Mouse (Mus musculus) MEL (cell line): Measurements from ENCODE around the gene Rbm48. TPM values are rescaled to one million over a fixed set of nuclear protein-coding genes. Genes with fewer than 3 reads are reported as not detected.
A peak's percentile ranks its signal among the peaks of the same experiment; 100 is the strongest.
"Not testable (repeated sequence)": the region's sequence is repeated elsewhere in the genome, so short reads cannot be mapped to it uniquely, and the experiment has no call there.

Experiments
- DNase-seq: peaks from one replicate; pipeline ENCODE4 v3.0.0; 2011; ENCODE audit warnings: low read depth, low spot score
- H3K27ac ChIP-seq: 2 replicates; pipeline ENCODE4 v1.5.1; 2012; ENCODE audit warnings: low read depth, mild to moderate bottlenecking, control low read depth, low read length, moderate library complexity; ENCODE audit not compliant: control insufficient read depth
- H3K27me3 ChIP-seq, 2 experiments: fragments of 150-350 bp in 1 of 2; sonication (generic) in 1 of 2; 2 replicates each; pipeline ENCODE4 v1.6.1; 2012; ENCODE audit warnings: low read length in 2 of 2, mild to moderate bottlenecking in 2 of 2, improper control_type of control experiment in 1 of 2, moderate library complexity in 1 of 2; ENCODE audit not compliant: insufficient read depth in 2 of 2, control insufficient read depth in 1 of 2
- H3K36me3 ChIP-seq, 2 experiments: 2 replicates each; pipeline ENCODE4 v1.6.1; 2012 to 2014; ENCODE audit warnings: low read length in 2 of 2, improper control_type of control experiment in 1 of 2, inconsistent platforms in 1 of 2, mild to moderate bottlenecking in 1 of 2; ENCODE audit not compliant: insufficient read depth in 2 of 2, control insufficient read depth in 1 of 2
- H3K4me1 ChIP-seq, 2 experiments: fragments of 150-350 bp in 1 of 2; sonication (generic) in 1 of 2; 2 replicates each; pipeline ENCODE4 v1.6.1; 2012; ENCODE audit warnings: low read length in 2 of 2, improper control_type of control experiment in 1 of 2, mild to moderate bottlenecking in 1 of 2; ENCODE audit not compliant: insufficient read depth in 2 of 2, control insufficient read depth in 1 of 2
- H3K4me3 ChIP-seq, 2 experiments: fragments of 150-350 bp in 1 of 2; sonication (generic) in 1 of 2; 2 replicates each; pipeline ENCODE4 v1.5.1; 2012; ENCODE audit warnings: low read depth in 2 of 2, low read length in 2 of 2, mild to moderate bottlenecking in 2 of 2, moderate library complexity in 2 of 2, control low read depth in 1 of 2, improper control_type of control experiment in 1 of 2; ENCODE audit not compliant: control insufficient read depth in 1 of 2, insufficient read depth in 1 of 2
- H3K79me2 ChIP-seq: 2 replicates; pipeline ENCODE4 v1.6.1; 2012; ENCODE audit warnings: mild to moderate bottlenecking, low read length, moderate library complexity; ENCODE audit not compliant: control insufficient read depth, poor library complexity, insufficient read depth
- H3K9ac ChIP-seq: 2 replicates; pipeline ENCODE4 v1.6.1; 2012; ENCODE audit warnings: low read depth, mild to moderate bottlenecking, control low read depth, low read length, moderate library complexity; ENCODE audit not compliant: control insufficient read depth, poor library complexity, severe bottlenecking
- H3K9me3 ChIP-seq: fragments of 150-350 bp; sonication (generic); replicated peaks from 2 replicates; pipeline ENCODE4 v1.6.1; 2012; ENCODE audit warnings: mild to moderate bottlenecking, low read length, improper control_type of control experiment, moderate library complexity; ENCODE audit not compliant: insufficient read depth
- BHLHE40 ChIP-seq: IDR thresholded peaks from 2 replicates; pipeline ENCODE4 v1.6.1; 2012; ENCODE audit warnings: low read depth, mild to moderate bottlenecking, inconsistent platforms, low read length, improper control_type of control experiment, borderline replicate concordance
- CHD1 ChIP-seq: IDR thresholded peaks from 2 replicates; pipeline ENCODE4 v1.6.1; 2012; ENCODE audit warnings: low read depth, mild to moderate bottlenecking, inconsistent platforms, low read length, improper control_type of control experiment
- CHD2 ChIP-seq: IDR thresholded peaks from 2 replicates; pipeline ENCODE4 v1.6.1; 2011; ENCODE audit warnings: low read length, improper control_type of control experiment
- CTCF ChIP-seq, 3 experiments: IDR thresholded peaks in 2 of 3; conservative IDR thresholded peaks in 1 of 3; 2 replicates each; pipeline ENCODE4 v1.5.1; 2011 to 2012; ENCODE audit warnings: low read length in 3 of 3, low read depth in 2 of 3, mild to moderate bottlenecking in 2 of 3, improper control_type of control experiment in 1 of 3, inconsistent platforms in 1 of 3, mixed read lengths in 1 of 3, moderate library complexity in 1 of 3; ENCODE audit not compliant: control insufficient read depth in 1 of 3, insufficient read depth in 1 of 3, poor library complexity in 1 of 3, severe bottlenecking in 1 of 3
- E2F4 ChIP-seq: IDR thresholded peaks from 2 replicates; pipeline ENCODE4 v1.6.1; 2011; ENCODE audit warnings: low read depth, low read length, improper control_type of control experiment, borderline replicate concordance
- EP300 ChIP-seq, 2 experiments: IDR thresholded peaks; 2 replicates each; pipeline ENCODE4 v1.6.1; 2011; ENCODE audit warnings: improper control_type of control experiment in 2 of 2, low read length in 2 of 2, low read depth in 1 of 2, mild to moderate bottlenecking in 1 of 2
- ETS1 ChIP-seq: IDR thresholded peaks from 2 replicates; pipeline ENCODE4 v1.6.1; 2012; ENCODE audit warnings: low read depth, mild to moderate bottlenecking, inconsistent platforms, low read length, improper control_type of control experiment, moderate library complexity
- GABPA ChIP-seq: IDR thresholded peaks from 2 replicates; pipeline ENCODE4 v1.6.1; 2012; ENCODE audit warnings: low read depth, mild to moderate bottlenecking, inconsistent platforms, low read length, improper control_type of control experiment, moderate library complexity
- GATA1 ChIP-seq: IDR thresholded peaks from 2 replicates; pipeline ENCODE4 v1.6.1; 2011; ENCODE audit warnings: low read depth, low read length, improper control_type of control experiment
- KAT2A ChIP-seq: conservative IDR thresholded peaks from 2 replicates; pipeline ENCODE4 v1.6.1; 2012; ENCODE audit warnings: low read depth, low read length, improper control_type of control experiment, inconsistent platforms
- MAFK ChIP-seq: IDR thresholded peaks from 2 replicates; pipeline ENCODE4 v1.6.1; 2011; ENCODE audit warnings: low read depth, mild to moderate bottlenecking, low read length, improper control_type of control experiment, borderline replicate concordance
- MAX ChIP-seq: IDR thresholded peaks from 2 replicates; pipeline ENCODE4 v1.6.1; 2011; ENCODE audit warnings: low read length, improper control_type of control experiment
- MEF2A ChIP-seq: IDR thresholded peaks from 2 replicates; pipeline ENCODE4 v1.6.1; 2014; ENCODE audit warnings: low read depth, mild to moderate bottlenecking, inconsistent platforms, low read length, improper control_type of control experiment; ENCODE audit not compliant: poor library complexity, insufficient replicate concordance, severe bottlenecking; ENCODE audit errors: extremely low read depth
- MYC ChIP-seq: IDR thresholded peaks from 2 replicates; pipeline ENCODE4 v1.6.1; 2011; ENCODE audit warnings: low read depth, mild to moderate bottlenecking, low read length, improper control_type of control experiment, moderate library complexity
- NELFE ChIP-seq: IDR thresholded peaks from 2 replicates; pipeline ENCODE4 v1.6.1; 2011; ENCODE audit warnings: low read depth, low read length, improper control_type of control experiment
- NRF1 ChIP-seq: IDR thresholded peaks from 2 replicates; pipeline ENCODE4 v1.6.1; 2014; ENCODE audit warnings: low read depth, mild to moderate bottlenecking, inconsistent platforms, low read length, improper control_type of control experiment, moderate library complexity; ENCODE audit not compliant: poor library complexity, insufficient read depth, severe bottlenecking
- POLR2AphosphoS2 ChIP-seq: IDR thresholded peaks from 2 replicates; pipeline ENCODE4 v1.6.1; 2011; ENCODE audit warnings: low read length, improper control_type of control experiment
- RAD21 ChIP-seq: IDR thresholded peaks from 2 replicates; pipeline ENCODE4 v1.6.1; 2011; ENCODE audit warnings: mild to moderate bottlenecking, low read depth, low read length, improper control_type of control experiment
- RCOR1 ChIP-seq: IDR thresholded peaks from 2 replicates; pipeline ENCODE4 v1.6.1; 2012; ENCODE audit warnings: low read depth, mild to moderate bottlenecking, inconsistent platforms, low read length, improper control_type of control experiment
- SIN3A ChIP-seq: IDR thresholded peaks from 2 replicates; pipeline ENCODE4 v1.6.1; 2012; ENCODE audit warnings: low read length, improper control_type of control experiment, inconsistent platforms
- SMC3 ChIP-seq: IDR thresholded peaks from 2 replicates; pipeline ENCODE4 v1.6.1; 2011; ENCODE audit warnings: low read depth, low read length, improper control_type of control experiment
- TBP ChIP-seq: IDR thresholded peaks from 2 replicates; pipeline ENCODE4 v1.8.0; 2011; ENCODE audit warnings: low read depth, low read length, improper control_type of control experiment
- TCF12 ChIP-seq: IDR thresholded peaks from 2 replicates; pipeline ENCODE4 v1.6.1; 2014; ENCODE audit warnings: low read depth, mild to moderate bottlenecking, inconsistent platforms, low read length, improper control_type of control experiment, moderate library complexity
- ZC3H11A ChIP-seq: IDR thresholded peaks from 2 replicates; pipeline ENCODE4 v1.6.1; 2012; ENCODE audit warnings: low read depth, mild to moderate bottlenecking, inconsistent platforms, low read length, improper control_type of control experiment
- ZMIZ1 ChIP-seq: IDR thresholded peaks from 2 replicates; pipeline ENCODE4 v1.6.1; 2012; ENCODE audit warnings: low read depth, mild to moderate bottlenecking, inconsistent platforms, low read length, improper control_type of control experiment, moderate library complexity
- ZNF384 ChIP-seq: IDR thresholded peaks from 2 replicates; pipeline ENCODE4 v1.6.1; 2012; ENCODE audit warnings: low read depth, mild to moderate bottlenecking, inconsistent platforms, low read length, improper control_type of control experiment
- polyA plus RNA-seq, 2 experiments: library from polyadenylated mRNA; stranded (reverse) in 1 of 2; unstranded in 1 of 2; fragments of >175 nt in 1 of 2; fragments of >200 nt in 1 of 2; gene quantifications; 2 replicates each; pipeline versions ENCODE4 v1.2.1 to v1.2.4; 2012; ENCODE audit warnings: low replicate concordance in 2 of 2, low read depth in 1 of 2; ENCODE audit not compliant: insufficient read length in 2 of 2, insufficient read depth in 1 of 2, missing spikeins in 1 of 2
- total RNA-seq: library from RNA; depleted of rRNA; stranded (reverse); fragments of 300-350 nt; gene quantifications from 2 replicates; pipeline ENCODE4 v1.2.3, GENCODE M21; 2012

The Rbm48 gene
- total and polyA plus RNA-seq, 3 experiments, result 12.0 to 12.9 TPM; not detected in 1

- peak in 1 of 3 experiments; percentile 19; a peak in 2 of 6 replicates for TF ChIP-seq CTCF (IDR thresholded peaks at IDR 0.05 in 2 of 3, conservative IDR thresholded peaks at IDR 0.05 in 1 of 3; ENCODE audit: control insufficient read depth in 1 of 3, insufficient read depth in 1 of 3, low read depth in 2 of 3, low read length in 3 of 3, poor library complexity in 1 of 3, severe bottlenecking in 1 of 3)
- 0 out of 2 replicates have a peak, but pooled peaks have one; percentile 25 for TF ChIP-seq MYC
- H3K27ac ChIP-seq, H3K36me3 ChIP-seq: not testable (repeated sequence)
These were observed 15.4 kb upstream of the Rbm48 start for GRCm38 (mm10) chr5:3611835-3612234.

DNA sequence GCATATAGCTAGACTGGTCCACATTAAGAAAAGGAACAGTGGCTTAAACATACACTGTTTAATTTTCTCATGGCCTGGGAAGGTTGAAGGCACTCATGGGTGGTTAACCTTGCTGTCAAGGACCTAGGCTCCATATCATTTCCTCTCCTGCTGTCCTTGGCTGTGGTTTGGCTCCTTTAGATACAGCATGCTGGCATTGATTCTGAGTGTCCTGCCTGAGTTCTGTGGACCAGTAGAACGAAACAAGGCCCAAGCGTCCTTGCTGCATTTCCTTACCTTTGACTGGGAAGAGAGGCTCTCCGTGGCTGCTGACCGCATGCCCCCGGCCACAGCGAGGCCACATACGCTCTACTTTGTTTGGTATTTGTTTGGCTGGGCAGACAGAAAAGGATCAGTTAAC, 12.9 kb upstream of the Rbm48 start:
- no peak for TF ChIP-seq MAX
- TF ChIP-seq BHLHE40, result no peak
- no peak for TF ChIP-seq CHD1
- TF ChIP-seq RCOR1, result no peak
- TF ChIP-seq SMC3, result no peak
- TF ChIP-seq NRF1, result no peak
- no peak for TF ChIP-seq NELFE
- TF ChIP-seq MYC, result no peak
- TF ChIP-seq RAD21, result no peak
- H3K79me2 ChIP-seq, result no peaks in the 10 kb centered on the region
- H3K9ac ChIP-seq, result no peak overlapping the region
- H3K4me1 ChIP-seq, result no peaks in the 10 kb centered on the region
- no peak overlapping the region for H3K27ac ChIP-seq
- H3K36me3 ChIP-seq, result peaks cover 0 to 1% of the 10 kb centered on the region in 2 experiments; a peak in 1 of 4 replicates
- no peak overlapping the region for H3K4me3 ChIP-seq
- no peaks in the 10 kb centered on the region for H3K9me3 ChIP-seq
- H3K27me3 ChIP-seq, result no peaks in the 10 kb centered on the region
- DNase-seq, result no peak

More at GRCm38 (mm10) chr5:3611835-3612234, 15.4 kb upstream of the Rbm48 start:
- not testable (repeated sequence) for H3K27me3 ChIP-seq, H3K79me2 ChIP-seq, H3K4me1 ChIP-seq, H3K4me3 ChIP-seq, DNase-seq, H3K9me3 ChIP-seq, H3K9ac ChIP-seq

GRCm38 (mm10) chr5:3607114-3607513, 10.7 kb upstream of the Rbm48 start:
- no peak overlapping the region for H3K27ac ChIP-seq
- no peak overlapping the region for H3K4me3 ChIP-seq
- H3K27me3 ChIP-seq, result no peaks in the 10 kb centered on the region
- no peak overlapping the region for H3K9ac ChIP-seq
- no peaks in the 10 kb centered on the region for H3K4me1 ChIP-seq
- no peaks in the 10 kb centered on the region for H3K9me3 ChIP-seq
- DNase-seq, result no peak
- H3K79me2 ChIP-seq, result no peaks in the 10 kb centered on the region
- no peak for TF ChIP-seq MEF2A
- no peak for TF ChIP-seq TCF12
- no peak for TF ChIP-seq RAD21
- no peak for TF ChIP-seq ZNF384
- no peak for TF ChIP-seq EP300 (IDR thresholded peaks at IDR 0.05; ENCODE audit: low read depth in 1 of 2, low read length in 2 of 2)
- TF ChIP-seq CTCF (IDR thresholded peaks at IDR 0.05 in 2 of 3, conservative IDR thresholded peaks at IDR 0.05 in 1 of 3; ENCODE audit: control insufficient read depth in 1 of 3, insufficient read depth in 1 of 3, low read depth in 2 of 3, low read length in 3 of 3, poor library complexity in 1 of 3, severe bottlenecking in 1 of 3), result no peak
- TF ChIP-seq MAFK, result no peak
- TF ChIP-seq SIN3A, result no peak
- TF ChIP-seq ETS1, result no peak
- no peak for TF ChIP-seq TBP
- no peak for TF ChIP-seq GATA1
- TF ChIP-seq KAT2A, result no peak
- no peak for TF ChIP-seq ZC3H11A
- no peak for TF ChIP-seq E2F4
- no peak for TF ChIP-seq POLR2AphosphoS2
- TF ChIP-seq GABPA, result no peak
- TF ChIP-seq ZMIZ1, result no peak
- TF ChIP-seq SMC3, result no peak
- TF ChIP-seq CHD2, result no peak
- no peak for TF ChIP-seq RCOR1
- peaks cover 0 to 1% of the 10 kb centered on the region in 2 experiments; a peak in 1 of 4 replicates for H3K36me3 ChIP-seq
